Mouse (Mus musculus) cerebellum, adult 11-12 months (tissue): ENCODE measurements at regions not wholly inside any gene's neighbourhood (a gene's known extent, or its start where the extent isn't known, plus 50 kb on each side); places are given as distances from the start of the nearest gene placed in this dataset.

ENCODE experiments used
- DNase-seq: peaks from one replicate; pipeline ENCODE4 v3.0.0; 2022

GRCm38 (mm10) chr3:149352546-149352945 lies 362.2 kb upstream of the Adgrl2 start:
- DNase-seq = no peak

- no peak for DNase-seq
Measured at GRCm38 (mm10) chr3:149349731-149350130, 359.4 kb upstream of the Adgrl2 start.

GRCm38 (mm10) chr3:149349211-149349697 lies 358.9 kb upstream of the Adgrl2 start:
- DNase-seq = no peak

- DNase-seq = no peak
Measured at GRCm38 (mm10) chr3:149348459-149348971, 358.2 kb upstream of the Adgrl2 start.

- DNase-seq = no peak
Measured at GRCm38 (mm10) chr3:149347241-149347992, 357.1 kb upstream of the Adgrl2 start.

GRCm38 (mm10) chr3:149342511-149342910 lies 352.2 kb upstream of the Adgrl2 start:
- no peak for DNase-seq

GRCm38 (mm10) chr3:149339374-149339753 lies 349.0 kb upstream of the Adgrl2 start:
- no peak for DNase-seq

- DNase-seq = no peak
Measured at GRCm38 (mm10) chr3:149338684-149339373, 348.5 kb upstream of the Adgrl2 start.

GRCm38 (mm10) chr3:149335259-149335658 lies 344.9 kb upstream of the Adgrl2 start:
- DNase-seq = no peak

- DNase-seq = no peak
Measured at GRCm38 (mm10) chr3:149333607-149334006, 343.3 kb upstream of the Adgrl2 start.

- no peak for DNase-seq
Measured at GRCm38 (mm10) chr3:149333131-149333530, 342.8 kb upstream of the Adgrl2 start.

- no peak for DNase-seq
Measured at GRCm38 (mm10) chr3:149332105-149332504, 341.8 kb upstream of the Adgrl2 start.

GRCm38 (mm10) chr3:149331251-149331960 lies 341.1 kb upstream of the Adgrl2 start:
- DNase-seq = no peak

- DNase-seq = no peak
Measured at GRCm38 (mm10) chr3:149330716-149331115, 340.4 kb upstream of the Adgrl2 start.

GRCm38 (mm10) chr3:149330041-149330440 lies 339.7 kb upstream of the Adgrl2 start:
- DNase-seq = no peak

- no peak for DNase-seq
Measured at GRCm38 (mm10) chr3:149329615-149330014, 339.3 kb upstream of the Adgrl2 start.

GRCm38 (mm10) chr3:149326664-149327063 lies 336.3 kb upstream of the Adgrl2 start:
- DNase-seq = no peak

GRCm38 (mm10) chr3:149324088-149324487 lies 333.7 kb upstream of the Adgrl2 start:
- DNase-seq = no peak

- no peak for DNase-seq
Measured at GRCm38 (mm10) chr3:149318728-149319127, 328.4 kb upstream of the Adgrl2 start.

- DNase-seq = no peak
Measured at GRCm38 (mm10) chr3:149314258-149314657, 323.9 kb upstream of the Adgrl2 start.

GRCm38 (mm10) chr3:149313217-149313616 lies 322.9 kb upstream of the Adgrl2 start:
- DNase-seq = no peak

GRCm38 (mm10) chr3:149311576-149311975 lies 321.2 kb upstream of the Adgrl2 start:
- DNase-seq = no peak

- no peak for DNase-seq
Measured at GRCm38 (mm10) chr3:149306709-149307108, 316.4 kb upstream of the Adgrl2 start.
